Mouse (Mus musculus): ENCODE measurements at regions not wholly inside any gene's neighbourhood (a gene's known extent, or its start where the extent isn't known, plus 50 kb on each side); places are given as distances from the start of the nearest gene placed in this dataset.

DNA sequence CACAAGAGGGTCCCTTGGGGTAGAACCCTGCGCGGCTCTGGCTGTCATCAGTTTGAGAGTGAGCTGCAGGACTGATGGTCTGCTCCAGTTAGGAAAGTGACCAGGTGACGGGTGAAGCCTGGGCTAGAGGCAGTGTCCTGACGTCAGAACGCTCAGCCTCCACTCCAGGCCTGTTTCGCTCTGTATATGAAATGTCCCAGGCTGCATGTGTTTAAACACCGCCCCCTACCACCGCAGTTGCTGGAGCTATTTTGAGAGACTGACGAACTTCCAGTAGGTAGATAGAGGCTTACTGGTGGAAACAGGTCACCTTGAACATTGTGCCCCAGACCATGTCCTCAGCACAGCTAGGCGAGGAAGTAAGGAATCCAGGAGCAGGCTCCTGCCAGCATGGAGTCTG, 54.2 kb upstream of the Plcz1 start:
- H3K9ac ChIP-seq (ENCODE audit: low read depth, low read length) = no peak overlapping the region
- H3K9me3 ChIP-seq (replicated peaks; ENCODE audit: low read length) = no peaks in the 10 kb centered on the region
- ATAC-seq (replicated peaks; ENCODE audit: low FRiP score, low read depth) = no peak
- H3K4me2 ChIP-seq (ENCODE audit: low read length) = no peak overlapping the region
- TF ChIP-seq CTCF (IDR thresholded peaks at IDR 0.05; ENCODE audit: low read depth) = 0 out of 2 replicates have a peak, but pooled peaks have one; percentile 12
- WGBS = 58% methylated on average over 10 of the region's 10 CpGs
- H3K36me3 ChIP-seq (ENCODE audit: insufficient read depth, low read length) = no peaks in the 10 kb centered on the region
- H3K27ac ChIP-seq = no peak overlapping the region
- H3K4me1 ChIP-seq (replicated peaks; ENCODE audit: insufficient read depth, low read length) = no peaks in the 10 kb centered on the region; the same call in 1 of the 2 replicates
- H3K4me3 ChIP-seq (replicated peaks; ENCODE audit: low read depth, low read length) = no peak overlapping the region
- DNase-seq (ENCODE audit: low spot score) = no peak
- no peaks in the 10 kb centered on the region for H3K27me3 ChIP-seq (ENCODE audit: insufficient read depth, low read length)

Data from kidney, postnatal 0 days (tissue).